Comparison of ENCODE assay signal across 8 mouse cellular contexts in genomic region chr1:36536783-36537182, GRCm38 (mm10). TPM values are rescaled to one million over a fixed set of nuclear protein-coding genes. Genes with fewer than 3 reads are reported as not detected.
DNase-seq lines count a peak whose midpoint lies in the region; ATAC-seq and TF ChIP-seq lines count a peak whose summit lies in the region.
"Not testable (repeated sequence)": the region's sequence is repeated elsewhere in the genome, so short reads cannot be mapped to it uniquely, and the experiment has no call there.

Ankrd23 (minus strand) TSS chr1:36536883.

- not testable (repeated sequence) for H3K9ac ChIP-seq in embryonic facial prominence, embryonic 12.5 days; hindbrain, embryonic 15.5 days; limb, embryonic 12.5 days (replicated peaks)
- H3K9ac ChIP-seq in heart, embryonic 14.5 days (ENCODE audit: low read length): peak within 1 kb of the TSS; percentile 30

- not testable (repeated sequence) for TF ChIP-seq POLR2A in olfactory bulb, adult 2 months (IDR thresholded peaks at IDR 0.05; ENCODE audit: insufficient read depth, low read depth, low read length)

- DNase-seq in G1E (ENCODE audit: low spot score); gastrocnemius, postnatal 10 days; midbrain, embryonic 10.5 days (ENCODE audit: low spot score): not testable (repeated sequence)

- not testable (repeated sequence) for ATAC-seq in G1E (ENCODE audit: extremely low read depth, insufficient number of reproducible peaks, low FRiP score, poor library complexity, severe bottlenecking); embryonic facial prominence, embryonic 12.5 days (ENCODE audit: insufficient number of reproducible peaks, insufficient read depth, low FRiP score, low TSS enrichment); heart, embryonic 14.5 days (ENCODE audit: insufficient number of reproducible peaks, insufficient read depth, low FRiP score, low read depth); hindbrain, embryonic 15.5 days (ENCODE audit: low FRiP score, low read depth); limb, embryonic 12.5 days (ENCODE audit: insufficient number of reproducible peaks, insufficient read depth, low FRiP score, low TSS enrichment, low read depth)

- not testable (repeated sequence) for H3K27ac ChIP-seq in embryonic facial prominence, embryonic 12.5 days; hindbrain, embryonic 15.5 days (replicated peaks); limb, embryonic 12.5 days; midbrain, embryonic 10.5 days (replicated peaks)
- H3K27ac ChIP-seq in heart, embryonic 14.5 days (replicated peaks in 1 of 2; ENCODE audit: control insufficient read depth in 1 of 2, insufficient read depth in 1 of 2, low read depth in 2 of 2, low read length in 2 of 2): peak within 1 kb of the TSS; percentile 75 to 93
- peak within 1 kb of the TSS; percentile 20; the same call in 1 of the 2 replicates for H3K27ac ChIP-seq in olfactory bulb, adult 2 months (ENCODE audit: insufficient read depth, low read depth, low read length)

- H3K4me1 ChIP-seq in G1E (ENCODE audit: insufficient read depth, low read depth, low read length): peaks cover 15% of the 10 kb centered on the region
- not testable (repeated sequence) for H3K4me1 ChIP-seq in embryonic facial prominence, embryonic 12.5 days; hindbrain, embryonic 15.5 days (replicated peaks); limb, embryonic 12.5 days (replicated peaks); midbrain, embryonic 10.5 days
- peaks cover 39 to 53% of the 10 kb centered on the region in 2 experiments for H3K4me1 ChIP-seq in heart, embryonic 14.5 days (ENCODE audit: control insufficient read depth in 2 of 2, insufficient read depth in 2 of 2, low read length in 2 of 2)
- H3K4me1 ChIP-seq in olfactory bulb, adult 2 months (ENCODE audit: control insufficient read depth, insufficient read depth, low read length): peaks cover 21% of the 10 kb centered on the region

- not testable (repeated sequence) for TF ChIP-seq CTCF in G1E (IDR thresholded peaks at IDR 0.05; ENCODE audit: low read depth, low read length); olfactory bulb, adult 2 months (IDR thresholded peaks at IDR 0.05; ENCODE audit: insufficient read depth, low read depth, low read length)

- not testable (repeated sequence) for H3K27me3 ChIP-seq in G1E (ENCODE audit: insufficient read depth, low read length); embryonic facial prominence, embryonic 12.5 days; heart, embryonic 14.5 days (ENCODE audit: control insufficient read depth, insufficient read depth, low read length); hindbrain, embryonic 15.5 days; limb, embryonic 12.5 days; midbrain, embryonic 10.5 days (ENCODE audit: low read depth, poor library complexity, severe bottlenecking)

- WGBS in embryonic facial prominence, embryonic 12.5 days: 94% methylated on average over 9 of the region's 9 CpGs
- 75% methylated on average over 9 of the region's 9 CpGs for WGBS in heart, embryonic 14.5 days
- 97% methylated on average over 9 of the region's 9 CpGs for WGBS in hindbrain, embryonic 15.5 days
- WGBS in limb, embryonic 12.5 days: 93% methylated on average over 9 of the region's 9 CpGs
- WGBS in midbrain, embryonic 10.5 days: 93% methylated on average over 9 of the region's 9 CpGs
- 95% methylated on average over 9 of the region's 9 CpGs for WGBS in olfactory bulb, adult 2 months

- not testable (repeated sequence) for H3K4me2 ChIP-seq in embryonic facial prominence, embryonic 12.5 days (replicated peaks); hindbrain, embryonic 15.5 days; limb, embryonic 12.5 days
- H3K4me2 ChIP-seq in heart, embryonic 14.5 days (ENCODE audit: low read length): peak within 1 kb of the TSS; percentile 29; the same call in 1 of the 2 replicates

- not testable (repeated sequence) for H3K4me3 ChIP-seq in G1E (ENCODE audit: low read depth, low read length); embryonic facial prominence, embryonic 12.5 days; heart, embryonic 14.5 days (ENCODE audit: control insufficient read depth in 1 of 2, insufficient read depth in 1 of 2, low read depth in 1 of 2, low read length in 2 of 2); hindbrain, embryonic 15.5 days; limb, embryonic 12.5 days (replicated peaks); midbrain, embryonic 10.5 days; olfactory bulb, adult 2 months (ENCODE audit: insufficient read depth, low read depth, low read length)

- not testable (repeated sequence) for H3K9me3 ChIP-seq in G1E (replicated peaks); embryonic facial prominence, embryonic 12.5 days; heart, embryonic 14.5 days (ENCODE audit: control insufficient read depth, low read length); hindbrain, embryonic 15.5 days; limb, embryonic 12.5 days; midbrain, embryonic 10.5 days (replicated peaks)

- peaks cover 90% of the 10 kb centered on the region for H3K36me3 ChIP-seq in G1E (replicated peaks)
- peaks cover 35% of the 10 kb centered on the region for H3K36me3 ChIP-seq in embryonic facial prominence, embryonic 12.5 days
- H3K36me3 ChIP-seq in heart, embryonic 14.5 days (ENCODE audit: control insufficient read depth, insufficient read depth, low read length): peaks cover 41% of the 10 kb centered on the region
- peaks cover 12% of the 10 kb centered on the region for H3K36me3 ChIP-seq in hindbrain, embryonic 15.5 days
- peaks cover 49% of the 10 kb centered on the region for H3K36me3 ChIP-seq in limb, embryonic 12.5 days
- peaks cover 36% of the 10 kb centered on the region for H3K36me3 ChIP-seq in midbrain, embryonic 10.5 days

RNA-seq across cellular contexts. Expression of gene Ankrd23, which starts in this region (rescaled TPM):
- total RNA-seq in G1E (2014; fragmentation: Nextera tagmentation) (12.0 and 14.2 TPM in 2 replicates), G1E (2017) (14.8 and 16.6 TPM in 2 replicates)
- polyA plus RNA-seq in G1E (2012): 9.1 and 10.9 TPM in 2 replicates
- polyA plus RNA-seq in embryonic facial prominence, embryonic 12.5 days (2016; fragmentation: Nextera tagmentation; extraction: Ambion mirVana): 19.2 and 24.0 TPM in 2 replicates
- 100 to 1,000 TPM; 419 to 469 TPM for total RNA-seq in gastrocnemius, postnatal 10 days (2021)
- polyA plus RNA-seq in heart, embryonic 14.5 days (2014; fragmentation: Nextera tagmentation; extraction: Ambion mirVana): 18.9 and 19.4 TPM in 2 replicates
- polyA plus RNA-seq in hindbrain, embryonic 15.5 days (2015; fragmentation: Nextera tagmentation; extraction: Ambion mirVana): 18.9 and 19.6 TPM in 2 replicates
- polyA plus RNA-seq in limb, embryonic 12.5 days (2016; fragmentation: Nextera tagmentation; extraction: Ambion mirVana): 18.5 and 19.0 TPM in 2 replicates
- 16.3 and 17.4 TPM in 2 replicates for polyA plus RNA-seq in midbrain, embryonic 10.5 days (2016; fragmentation: Nextera tagmentation; extraction: Ambion mirVana)
- polyA plus RNA-seq in olfactory bulb, adult 2 months (2012; ENCODE audit: insufficient read depth, insufficient read length, low replicate concordance, missing spikeins): not detected in 2 replicates

Comparison
In these comparisons a context has a peak if more than half of its experiments do, and no peak if none do; other contexts are left out.
1. RNA of gene Ankrd23 (total RNA-seq): 419 to 469 TPM in gastrocnemius, postnatal 10 days; 12.0 to 16.6 TPM in G1E; every median in the first group is over 10 times any median in the second.
2. RNA of gene Ankrd23 (polyA plus RNA-seq): 18.9 to 19.6 TPM in hindbrain, embryonic 15.5 days, 19.2 to 24.0 TPM in embryonic facial prominence, embryonic 12.5 days, 18.5 to 19.0 TPM in limb, embryonic 12.5 days, 18.9 to 19.4 TPM in heart, embryonic 14.5 days, 16.3 to 17.4 TPM in midbrain, embryonic 10.5 days and 9.1 to 10.9 TPM in G1E; not detected in olfactory bulb, adult 2 months; every median in the first group is over 10 times any median in the second.